Mouse (Mus musculus): ENCODE results near the gene Asxl1. TPM values are rescaled to one million over a fixed set of nuclear protein-coding genes. Genes with fewer than 3 reads are reported as not detected.

Gene Asxl1
- total and polyA plus RNA-seq, 2 experiments from 2014 or later, result 7.4 to 18.8 TPM

GRCm38 (mm10) chr2:153414607-153415006, 69.0 kb downstream of the Asxl1 start:
- H3K27ac ChIP-seq (ENCODE audit: low read depth), result no peak overlapping the region
- no peak overlapping the region for H3K9ac ChIP-seq (replicated peaks; ENCODE audit: low read depth, low read length)
- 15% methylated on average over 2 of the region's 2 CpGs for WGBS
- H3K36me3 ChIP-seq (replicated peaks; ENCODE audit: control insufficient read depth, insufficient read depth, low read length), result peaks cover 79% of the 10 kb centered on the region
- no peaks in the 10 kb centered on the region for H3K9me3 ChIP-seq (replicated peaks; ENCODE audit: control insufficient read depth, low read length)
- no peak overlapping the region for H3K4me3 ChIP-seq (ENCODE audit: low read depth, low read length)
- ATAC-seq (ENCODE audit: insufficient read depth, low read depth) (peak; percentile 54; the same call in 1 of the 2 replicates), DNase-seq (ENCODE audit: low spot score) (peak; percentile 33)
- H3K4me1 ChIP-seq (ENCODE audit: control insufficient read depth, insufficient read depth), result no peaks in the 10 kb centered on the region
- TF ChIP-seq EP300 (IDR thresholded peaks at IDR 0.05; ENCODE audit: low read depth) (no peak), CTCF (IDR thresholded peaks at IDR 0.05; ENCODE audit: low read depth) (peak; percentile 60)
- no peaks in the 10 kb centered on the region for H3K27me3 ChIP-seq (ENCODE audit: control insufficient read depth, insufficient read depth, low read length)
- no peak overlapping the region for H3K4me2 ChIP-seq (ENCODE audit: low read depth, low read length)

- DNase-seq (ENCODE audit: low spot score) (no peak), ATAC-seq (ENCODE audit: insufficient read depth, low read depth) (no peak)
- H3K4me1 ChIP-seq (ENCODE audit: control insufficient read depth, insufficient read depth), result peaks cover 6% of the 10 kb centered on the region; the same call in 1 of the 2 replicates
- peaks cover 66% of the 10 kb centered on the region for H3K36me3 ChIP-seq (replicated peaks; ENCODE audit: control insufficient read depth, insufficient read depth, low read length)
- no peak overlapping the region for H3K4me2 ChIP-seq (ENCODE audit: low read depth, low read length)
- no peak for TF ChIP-seq EP300 (IDR thresholded peaks at IDR 0.05; ENCODE audit: low read depth)
- TF ChIP-seq CTCF (IDR thresholded peaks at IDR 0.05; ENCODE audit: low read depth), result no peak
- H3K27ac ChIP-seq (ENCODE audit: low read depth), result no peak overlapping the region
- H3K9me3 ChIP-seq (replicated peaks; ENCODE audit: control insufficient read depth, low read length), result no peaks in the 10 kb centered on the region
- no peaks in the 10 kb centered on the region for H3K27me3 ChIP-seq (ENCODE audit: control insufficient read depth, insufficient read depth, low read length)
- no peak overlapping the region for H3K4me3 ChIP-seq (ENCODE audit: low read depth, low read length)
- no peak overlapping the region for H3K9ac ChIP-seq (replicated peaks; ENCODE audit: low read depth, low read length)
- WGBS, result 88% methylated on average over 12 of the region's 12 CpGs
Measured at GRCm38 (mm10) chr2:153417841-153418240, 72.2 kb downstream of the Asxl1 start.

GRCm38 (mm10) chr2:153418381-153418780, 72.8 kb downstream of the Asxl1 start:
- no peak for TF ChIP-seq EP300 (IDR thresholded peaks at IDR 0.05; ENCODE audit: low read depth)
- no peak for TF ChIP-seq CTCF (IDR thresholded peaks at IDR 0.05; ENCODE audit: low read depth)
- DNase-seq (ENCODE audit: low spot score) (no peak), ATAC-seq (ENCODE audit: insufficient read depth, low read depth) (no peak)
- Histone ChIP-seq H3K4me3 (ENCODE audit: low read depth, low read length) (no peak overlapping the region), H3K4me1 (ENCODE audit: control insufficient read depth, insufficient read depth) (peaks cover 11% of the 10 kb centered on the region; the same call in 1 of the 2 replicates), H3K4me2 (ENCODE audit: low read depth, low read length) (no peak overlapping the region), H3K9me3 (replicated peaks; ENCODE audit: control insufficient read depth, low read length) (no peaks in the 10 kb centered on the region), H3K27me3 (ENCODE audit: control insufficient read depth, insufficient read depth, low read length) (no peaks in the 10 kb centered on the region), H3K27ac (ENCODE audit: low read depth) (no peak overlapping the region), H3K9ac (replicated peaks; ENCODE audit: low read depth, low read length) (no peak overlapping the region), H3K36me3 (replicated peaks; ENCODE audit: control insufficient read depth, insufficient read depth, low read length) (peaks cover 66% of the 10 kb centered on the region)
- 79% methylated on average over 1 of the region's 1 CpGs for WGBS

DNA sequence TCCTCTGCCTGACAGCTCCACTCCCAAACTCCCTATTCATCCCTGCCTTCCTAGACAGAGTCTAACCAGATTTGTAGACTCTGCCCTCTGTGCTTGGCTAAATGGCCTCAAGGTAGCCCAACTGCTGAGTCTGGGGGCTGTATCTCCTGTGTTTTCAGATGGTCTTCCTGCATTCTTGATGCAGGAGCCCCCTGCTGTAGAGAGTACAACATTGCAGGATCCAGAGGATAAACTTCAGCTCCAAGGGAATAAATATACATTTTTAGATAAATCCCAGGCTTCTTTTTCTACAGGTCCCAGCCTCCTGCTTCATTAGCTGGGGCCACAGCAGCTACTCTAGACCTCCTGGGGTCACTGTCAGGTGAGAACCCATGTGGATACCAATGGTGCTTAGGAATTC, 75.6 kb downstream of the Asxl1 start:
- Histone ChIP-seq H3K27me3 (ENCODE audit: control insufficient read depth, insufficient read depth, low read length) (no peaks in the 10 kb centered on the region), H3K9ac (replicated peaks; ENCODE audit: low read depth, low read length) (no peak overlapping the region), H3K36me3 (replicated peaks; ENCODE audit: control insufficient read depth, insufficient read depth, low read length) (peaks cover 43% of the 10 kb centered on the region), H3K27ac (ENCODE audit: low read depth) (no peak overlapping the region), H3K9me3 (replicated peaks; ENCODE audit: control insufficient read depth, low read length) (no peaks in the 10 kb centered on the region), H3K4me3 (ENCODE audit: low read depth, low read length) (no peak overlapping the region), H3K4me2 (ENCODE audit: low read depth, low read length) (no peak overlapping the region), H3K4me1 (ENCODE audit: control insufficient read depth, insufficient read depth) (peaks cover 36% of the 10 kb centered on the region)
- TF ChIP-seq CTCF (IDR thresholded peaks at IDR 0.05; ENCODE audit: low read depth) (peak; percentile 38), EP300 (IDR thresholded peaks at IDR 0.05; ENCODE audit: low read depth) (no peak)
- DNase-seq (ENCODE audit: low spot score) (no peak), ATAC-seq (ENCODE audit: insufficient read depth, low read depth) (no peak)

DNA sequence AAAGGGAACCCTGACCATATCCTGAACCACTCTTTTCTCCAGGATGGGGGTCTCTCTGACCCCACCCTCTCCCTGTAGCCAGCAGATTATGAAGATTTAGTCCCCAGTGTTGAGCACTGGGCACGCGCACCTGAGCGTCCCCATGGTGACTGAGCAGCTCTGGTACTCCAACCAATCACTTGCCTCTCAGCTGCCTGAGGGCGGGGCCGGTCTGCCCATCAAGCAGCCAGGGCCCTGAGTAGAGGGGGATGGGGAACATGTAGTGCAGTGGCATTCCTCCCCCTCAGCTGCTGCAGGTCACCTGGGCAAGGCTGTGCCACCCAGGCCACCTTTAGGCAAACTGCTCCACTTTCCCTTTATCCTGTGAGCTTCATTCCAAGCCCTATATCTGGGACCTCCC, 76.4 kb downstream of the Asxl1 start:
- no peak overlapping the region for H3K9ac ChIP-seq (replicated peaks; ENCODE audit: low read depth, low read length)
- ATAC-seq (ENCODE audit: insufficient read depth, low read depth) (no peak), DNase-seq (ENCODE audit: low spot score) (no peak)
- TF ChIP-seq EP300 (IDR thresholded peaks at IDR 0.05; ENCODE audit: low read depth) (no peak), CTCF (IDR thresholded peaks at IDR 0.05; ENCODE audit: low read depth) (no peak)
- H3K9me3 ChIP-seq (replicated peaks; ENCODE audit: control insufficient read depth, low read length), result no peaks in the 10 kb centered on the region
- H3K4me1 ChIP-seq (ENCODE audit: control insufficient read depth, insufficient read depth), result peaks cover 37% of the 10 kb centered on the region
- no peak overlapping the region for H3K4me2 ChIP-seq (ENCODE audit: low read depth, low read length)
- H3K4me3 ChIP-seq (ENCODE audit: low read depth, low read length), result no peak overlapping the region
- no peak overlapping the region for H3K27ac ChIP-seq (ENCODE audit: low read depth)
- H3K27me3 ChIP-seq (ENCODE audit: control insufficient read depth, insufficient read depth, low read length), result no peaks in the 10 kb centered on the region
- WGBS, result 61% methylated on average over 5 of the region's 5 CpGs
- H3K36me3 ChIP-seq (replicated peaks; ENCODE audit: control insufficient read depth, insufficient read depth, low read length), result peaks cover 35% of the 10 kb centered on the region

- Histone ChIP-seq H3K9ac (replicated peaks; ENCODE audit: low read depth, low read length) (no peak overlapping the region), H3K4me1 (ENCODE audit: control insufficient read depth, insufficient read depth) (peaks cover 41% of the 10 kb centered on the region), H3K4me3 (ENCODE audit: low read depth, low read length) (no peak overlapping the region), H3K4me2 (ENCODE audit: low read depth, low read length) (no peak overlapping the region), H3K9me3 (replicated peaks; ENCODE audit: control insufficient read depth, low read length) (no peaks in the 10 kb centered on the region), H3K27ac (ENCODE audit: low read depth) (peak overlapping the region; percentile 58), H3K36me3 (replicated peaks; ENCODE audit: control insufficient read depth, insufficient read depth, low read length) (peaks cover 25% of the 10 kb centered on the region), H3K27me3 (ENCODE audit: control insufficient read depth, insufficient read depth, low read length) (no peaks in the 10 kb centered on the region)
- ATAC-seq (ENCODE audit: insufficient read depth, low read depth) (peak; percentile 51), DNase-seq (ENCODE audit: low spot score) (no peak)
- no peak for TF ChIP-seq CTCF (IDR thresholded peaks at IDR 0.05; ENCODE audit: low read depth)
- TF ChIP-seq EP300 (IDR thresholded peaks at IDR 0.05; ENCODE audit: low read depth), result no peak
- WGBS, result 48% methylated on average over 3 of the region's 3 CpGs
Measured at GRCm38 (mm10) chr2:153423113-153423512, 77.5 kb downstream of the Asxl1 start.
